Mouse (Mus musculus): ENCODE data around the gene Aldh9a1.
"Not testable (repeated sequence)": the region's sequence is repeated elsewhere in the genome, so short reads cannot be mapped to it uniquely, and the experiment has no call there.

Gene Aldh9a1

GRCm38 (mm10) chr1:167349815-167350596 lies at the start of gene Aldh9a1:
Gene Aldh9a1 (plus strand): TSS chr1:167349991.
- peak; percentile 93 for DNase-seq (ENCODE audit: low read depth, low spot score)

- peak; percentile 88 for DNase-seq (ENCODE audit: low read depth, low spot score)
Measured at GRCm38 (mm10) chr1:167300122-167300521, 49.7 kb upstream of the Aldh9a1 start.

DNA sequence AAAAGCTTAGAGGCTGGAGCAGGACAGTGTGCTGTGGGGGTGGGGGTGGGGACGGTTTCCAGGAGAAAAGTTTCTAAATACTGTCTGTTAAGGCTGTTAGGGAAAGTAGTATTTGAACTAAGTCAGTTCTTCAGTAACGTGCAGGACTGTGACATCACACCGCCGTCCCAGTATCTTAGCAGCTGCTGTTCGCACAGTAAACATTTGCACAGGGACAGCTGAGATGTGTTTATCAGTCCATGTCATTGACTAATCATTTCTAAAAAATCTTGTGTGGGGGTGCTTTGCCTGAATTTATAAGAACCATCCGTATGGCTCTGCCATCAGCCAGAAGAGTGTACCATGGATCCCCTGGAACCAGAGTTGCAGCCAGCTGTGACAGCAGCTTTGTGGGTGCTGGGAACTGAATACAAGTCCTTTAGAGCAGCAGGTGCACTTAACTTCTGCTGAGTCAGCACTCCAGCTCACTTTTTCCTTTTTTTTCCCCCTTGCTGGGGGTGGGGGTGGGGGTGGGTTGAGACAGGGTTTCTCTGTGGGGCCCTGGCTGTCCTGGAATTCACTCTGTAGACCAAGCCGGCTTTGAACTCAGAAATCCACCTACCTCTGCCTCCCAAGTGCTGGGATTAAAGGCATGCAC lies 44.2 kb upstream of the Aldh9a1 start:
- no peak for DNase-seq (ENCODE audit: low read depth, low spot score)

DNA sequence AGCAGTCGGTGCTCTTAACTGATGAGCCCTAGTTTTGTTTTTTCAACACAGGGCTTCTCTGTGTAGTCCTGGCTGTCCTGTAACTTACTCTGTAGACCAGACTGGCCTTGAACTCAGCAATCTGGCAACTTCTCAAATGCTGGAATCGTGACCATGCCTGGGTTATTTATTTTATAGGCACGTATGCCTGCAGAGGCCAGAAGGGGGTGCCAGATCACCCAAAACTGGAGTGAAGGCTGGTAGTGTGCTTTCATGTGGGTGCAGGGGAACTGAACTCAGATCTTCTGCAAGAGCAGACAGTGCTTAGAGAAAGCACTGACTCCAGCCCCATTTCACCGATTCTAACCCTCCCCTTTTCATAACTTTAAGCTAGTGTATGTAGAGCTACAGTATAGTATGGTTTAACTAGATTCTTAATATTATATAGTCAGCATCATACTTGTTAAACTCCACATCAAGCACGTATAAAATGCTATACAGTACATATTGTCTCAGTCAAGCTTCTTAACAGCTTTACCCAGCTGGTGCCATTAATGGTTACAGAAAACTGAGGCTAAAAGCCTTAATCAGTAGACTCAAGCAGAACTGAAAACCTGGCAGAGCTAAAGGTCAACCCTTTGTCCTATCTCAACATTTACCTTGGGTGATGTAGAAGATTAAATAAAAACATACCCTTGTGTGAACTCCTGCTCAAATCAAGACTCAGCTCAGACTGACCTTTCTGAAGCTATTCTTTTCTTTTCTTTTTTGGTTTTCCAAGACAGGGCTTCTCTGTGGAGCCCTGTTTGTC lies 43.1 kb upstream of the Aldh9a1 start:
- DNase-seq (ENCODE audit: low read depth, low spot score), result peak; percentile 87

- DNase-seq (ENCODE audit: low read depth, low spot score), result no peak
Measured at GRCm38 (mm10) chr1:167307674-167308073, 42.1 kb upstream of the Aldh9a1 start.

DNA sequence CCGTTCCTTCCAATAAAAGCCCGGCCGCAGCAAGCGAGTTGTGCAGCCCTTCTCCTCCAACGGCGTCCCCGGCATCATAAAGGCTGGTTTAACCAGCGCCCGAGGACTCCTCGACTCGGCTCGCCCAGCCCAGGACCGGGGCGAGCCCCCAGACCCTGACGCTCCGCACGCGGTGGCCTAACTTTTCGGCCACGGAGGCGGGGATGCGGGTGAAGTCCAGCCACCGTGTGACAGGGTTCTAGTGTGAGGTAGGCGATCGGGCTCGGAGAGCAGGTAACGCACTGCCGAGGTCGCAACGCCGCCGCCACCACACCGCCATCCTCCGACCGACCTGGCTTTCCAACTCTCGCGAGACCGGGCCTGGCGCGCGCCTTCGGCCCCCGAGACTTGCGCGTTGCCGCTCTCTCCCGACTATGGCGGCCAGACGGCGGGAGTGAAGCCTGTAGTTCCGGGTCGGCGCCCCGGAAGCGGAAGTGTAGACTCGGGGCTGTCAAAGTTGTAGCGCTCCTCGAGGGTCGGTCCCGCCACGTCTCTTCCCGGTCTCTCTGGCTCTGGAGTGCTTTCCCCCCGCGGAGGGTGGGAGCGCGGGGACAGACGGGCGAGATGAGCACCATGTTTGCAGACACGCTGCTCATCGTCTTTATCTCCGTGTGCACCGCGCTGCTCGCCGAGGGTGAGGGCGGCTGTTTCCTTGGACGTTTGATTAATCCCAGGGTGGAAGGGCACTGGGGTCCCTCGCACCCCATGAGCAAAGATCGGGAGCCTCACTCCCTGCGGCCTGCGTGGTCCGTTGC lies 41.3 kb upstream of the Aldh9a1 start, which contains the start of gene Tmco1:
Gene Tmco1 (plus strand): TSS at position 118 of the 794 bp plus-strand sequence.
- DNase-seq (ENCODE audit: low read depth, low spot score), result peak; percentile 98

DNA sequence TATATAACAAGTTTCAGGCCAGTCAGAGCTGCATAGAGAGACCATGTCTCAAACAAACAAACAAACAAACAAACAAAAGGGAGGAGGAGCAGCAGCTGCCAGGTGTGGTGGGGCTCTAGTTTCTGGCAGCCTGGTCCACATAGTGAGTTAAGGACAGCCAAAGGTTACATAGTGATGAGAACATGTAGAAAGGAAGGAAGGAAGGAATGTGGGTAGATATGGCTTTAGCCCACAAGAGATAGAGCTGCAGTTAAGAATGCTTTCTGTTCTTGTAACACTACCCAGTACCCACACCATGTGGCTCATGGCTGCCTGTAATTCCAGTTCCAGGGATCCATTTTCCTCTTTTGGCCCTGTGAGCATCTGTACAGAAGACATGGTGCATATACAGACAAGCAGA lies 37.4 kb upstream of the Aldh9a1 start:
- DNase-seq (ENCODE audit: low read depth, low spot score), result no peak

DNA sequence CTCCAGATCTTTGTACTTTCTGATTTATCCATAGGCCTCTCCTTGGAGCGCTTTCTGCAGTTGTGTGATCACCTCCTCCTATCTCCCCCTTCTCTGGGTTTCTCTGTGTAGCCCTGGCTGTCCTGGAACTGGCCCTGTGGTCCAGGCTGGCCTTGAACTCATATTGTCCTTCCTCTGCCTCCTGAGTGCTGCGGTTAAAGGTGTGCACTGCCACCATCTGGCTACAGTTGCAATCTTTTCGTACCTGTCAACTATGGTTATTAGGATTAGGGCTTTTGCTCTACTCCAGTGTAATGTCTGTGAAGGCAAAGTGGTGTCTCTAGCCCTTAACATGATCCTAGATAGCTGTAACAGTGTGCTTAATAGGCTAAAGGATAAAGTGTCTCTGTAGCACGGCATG lies 36.6 kb upstream of the Aldh9a1 start:
- DNase-seq (ENCODE audit: low read depth, low spot score), result no peak

GRCm38 (mm10) chr1:167321691-167322090 lies 28.1 kb upstream of the Aldh9a1 start:
- DNase-seq (ENCODE audit: low read depth, low spot score), result no peak

DNA sequence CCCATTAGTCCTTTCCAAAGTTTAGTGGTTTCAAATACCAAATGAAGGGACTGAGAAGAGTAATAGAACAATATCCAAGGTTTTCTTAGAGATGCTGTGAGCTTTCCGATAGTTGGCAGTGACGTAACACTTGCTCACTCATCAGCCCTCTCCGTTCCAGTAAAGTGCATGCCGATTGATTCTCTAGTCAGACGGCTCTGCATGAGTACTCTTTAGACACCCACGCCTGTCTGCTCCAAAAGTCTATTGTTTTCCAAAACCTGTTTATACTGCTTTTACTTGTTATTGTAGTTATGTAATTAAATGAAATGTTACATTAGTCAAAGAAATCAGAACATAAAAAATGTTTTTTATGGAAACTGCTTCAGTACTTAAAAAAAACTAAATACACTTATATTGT lies 21.0 kb upstream of the Aldh9a1 start:
- DNase-seq (ENCODE audit: low read depth, low spot score), result no peak

DNA sequence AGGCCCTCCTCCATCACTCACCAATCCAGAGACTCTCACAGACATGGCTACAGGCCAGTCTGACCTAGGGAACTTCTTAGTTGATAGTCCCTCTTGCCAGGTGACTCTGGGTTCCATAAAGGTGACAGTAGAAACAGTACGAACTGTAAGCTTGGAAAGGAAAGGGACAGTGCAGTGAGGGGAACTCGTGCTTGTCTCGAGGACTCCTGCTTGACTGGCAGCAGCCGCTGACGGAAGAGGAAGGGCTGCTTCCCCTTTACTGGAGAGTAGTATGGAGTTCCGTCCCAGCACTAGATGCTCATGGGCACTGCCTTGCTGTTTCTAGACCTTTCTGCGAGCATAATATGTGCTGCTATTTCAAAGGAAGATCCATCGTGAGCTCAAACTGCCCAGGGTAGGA lies 18.7 kb upstream of the Aldh9a1 start:
- DNase-seq (ENCODE audit: low read depth, low spot score), result no peak

DNA sequence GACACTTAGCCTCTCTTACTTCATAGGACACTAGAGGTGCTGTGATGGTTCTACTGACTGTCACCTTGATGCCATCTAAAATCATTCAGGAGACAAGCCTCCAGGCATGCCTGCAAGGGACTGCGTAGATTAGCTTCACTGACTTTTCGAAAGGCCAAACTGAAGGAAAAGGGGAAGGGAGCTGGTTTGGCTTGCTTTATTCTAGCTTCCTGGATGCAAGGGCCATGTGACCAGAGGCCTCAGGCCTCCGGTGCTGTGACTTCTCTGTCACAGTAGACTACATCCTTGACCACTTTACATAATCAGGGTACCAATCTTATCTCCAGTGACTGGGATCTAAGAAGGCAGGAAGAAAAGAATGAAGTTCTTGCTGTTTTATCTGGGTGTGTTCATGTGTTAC lies 13.4 kb upstream of the Aldh9a1 start:
- DNase-seq (ENCODE audit: low read depth, low spot score), result no peak

- peak; percentile 91 for DNase-seq (ENCODE audit: low read depth, low spot score)
Measured at GRCm38 (mm10) chr1:167337463-167338095, 12.2 kb upstream of the Aldh9a1 start.

DNA sequence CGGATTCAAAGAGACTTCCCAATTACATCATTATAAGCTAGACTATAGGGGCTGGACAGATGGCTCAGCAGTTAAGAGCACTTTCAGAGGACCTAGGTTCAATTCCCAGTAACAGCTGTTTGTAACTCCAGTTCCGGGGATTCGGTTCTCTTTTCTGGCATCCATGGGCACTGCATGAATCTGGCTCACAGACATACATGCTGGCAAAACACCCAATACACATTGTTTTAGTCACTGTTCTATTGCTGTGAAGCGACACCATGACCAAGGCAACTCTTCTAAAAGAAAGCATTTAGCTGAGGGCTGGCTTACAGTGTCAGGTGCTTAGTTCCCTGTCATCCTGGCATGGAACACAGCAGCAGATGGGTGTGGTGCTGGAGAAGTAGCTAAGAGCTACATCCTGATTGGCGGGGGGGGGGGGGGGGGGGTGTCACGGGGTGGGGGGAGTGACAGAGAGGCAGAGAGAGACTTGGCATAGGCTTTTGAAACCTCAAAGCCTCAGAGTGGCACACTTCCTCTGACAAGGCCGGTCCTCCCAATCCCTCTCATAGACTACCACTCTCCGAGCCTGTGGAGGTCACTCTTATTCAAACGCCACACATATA lies 10.5 kb upstream of the Aldh9a1 start:
- DNase-seq (ENCODE audit: low read depth, low spot score), result no peak

DNA sequence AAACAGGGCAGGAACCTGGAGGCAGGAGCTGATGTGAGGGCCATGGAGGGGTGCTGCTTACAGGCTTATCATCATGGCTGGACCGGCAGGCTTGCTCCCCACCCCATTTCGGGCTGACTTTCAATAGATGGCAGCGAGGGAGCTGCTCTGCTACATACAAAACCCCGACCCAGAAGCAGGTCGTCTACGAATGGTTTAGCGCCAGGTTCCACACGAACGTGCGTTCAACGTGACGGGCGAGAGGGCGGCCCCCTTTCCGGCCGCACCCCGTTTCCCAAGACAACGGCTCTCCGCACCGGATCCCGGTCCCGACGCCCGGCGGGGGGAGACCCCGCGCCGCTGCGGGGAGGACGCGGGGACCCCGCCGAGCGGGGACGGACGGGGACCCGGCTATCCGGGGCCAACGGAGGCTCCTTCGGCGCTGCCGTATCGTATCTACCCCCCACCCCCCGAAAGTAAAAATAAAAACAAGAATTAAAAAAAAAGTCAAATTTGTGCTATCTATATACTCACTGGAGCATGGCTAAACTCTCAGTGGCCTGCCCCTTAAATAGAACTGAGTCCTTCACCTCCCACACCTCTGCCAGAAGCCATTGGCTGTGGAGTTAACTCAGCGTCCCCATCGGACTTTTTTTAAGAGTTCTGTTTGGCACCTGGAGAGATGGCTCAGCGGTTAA lies 9.5 kb upstream of the Aldh9a1 start:
- peak; percentile 27 for DNase-seq (ENCODE audit: low read depth, low spot score)

- no peak for DNase-seq (ENCODE audit: low read depth, low spot score)
Measured at GRCm38 (mm10) chr1:167340910-167341528, 8.8 kb upstream of the Aldh9a1 start.

GRCm38 (mm10) chr1:167342831-167343230 lies 7.0 kb upstream of the Aldh9a1 start:
- DNase-seq (ENCODE audit: low read depth, low spot score), result peak; percentile 75

DNA sequence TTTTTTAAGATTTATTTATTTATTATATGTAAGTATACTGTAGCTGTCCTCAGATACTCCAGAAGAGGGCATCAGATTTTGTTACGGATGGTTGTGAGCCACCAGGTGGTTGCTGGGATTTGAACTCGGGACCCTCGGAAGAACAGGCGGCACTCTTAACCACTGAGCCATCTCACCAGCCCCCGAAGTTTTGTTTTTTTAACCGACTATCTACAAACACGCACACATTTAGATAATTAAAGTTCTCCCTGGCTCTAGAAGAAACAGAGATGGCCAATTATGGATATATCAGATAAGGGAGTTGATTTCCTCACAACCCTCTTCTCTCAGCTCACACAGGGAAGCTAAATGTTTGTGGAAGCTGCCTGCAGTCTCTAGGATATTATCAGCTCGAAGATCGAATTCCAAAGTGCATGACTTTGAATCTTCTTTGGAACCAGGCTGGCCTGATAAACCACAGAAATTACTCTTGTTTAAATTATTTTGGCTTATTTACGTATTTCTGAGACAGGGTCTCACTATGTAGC lies 3.7 kb upstream of the Aldh9a1 start:
- not testable (repeated sequence) for DNase-seq (ENCODE audit: low read depth, low spot score)

GRCm38 (mm10) chr1:167349206-167349605 lies 585 bp upstream of the Aldh9a1 start:
- DNase-seq (ENCODE audit: low read depth, low spot score), result peak; percentile 51
